Mouse (Mus musculus): ENCODE measurements around the gene Ppp3r1.
"Not testable (repeated sequence)": the region's sequence is repeated elsewhere in the genome, so short reads cannot be mapped to it uniquely, and the experiment has no call there.

Ppp3r1 gene

DNA sequence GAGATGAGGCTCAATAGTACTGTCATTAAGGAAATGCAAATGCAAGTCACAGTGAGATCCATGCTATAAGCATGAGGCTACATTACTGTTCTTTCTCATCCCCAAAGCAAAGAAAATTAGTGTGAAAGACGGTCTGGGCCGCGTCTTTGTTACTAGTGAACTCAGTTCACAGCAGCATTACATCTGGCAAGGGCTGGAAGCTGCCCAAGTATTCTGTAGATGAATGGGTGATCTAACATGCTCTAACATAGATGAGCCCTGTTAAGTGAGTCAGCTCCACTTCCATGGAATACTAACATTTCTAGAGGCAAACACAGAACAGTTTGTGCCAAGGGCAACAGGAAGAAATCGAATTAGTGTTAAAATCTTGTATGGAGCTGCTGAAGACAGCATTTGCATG lies 41.9 kb downstream of the Ppp3r1 start:
- DNase-seq, result no peak

DNA sequence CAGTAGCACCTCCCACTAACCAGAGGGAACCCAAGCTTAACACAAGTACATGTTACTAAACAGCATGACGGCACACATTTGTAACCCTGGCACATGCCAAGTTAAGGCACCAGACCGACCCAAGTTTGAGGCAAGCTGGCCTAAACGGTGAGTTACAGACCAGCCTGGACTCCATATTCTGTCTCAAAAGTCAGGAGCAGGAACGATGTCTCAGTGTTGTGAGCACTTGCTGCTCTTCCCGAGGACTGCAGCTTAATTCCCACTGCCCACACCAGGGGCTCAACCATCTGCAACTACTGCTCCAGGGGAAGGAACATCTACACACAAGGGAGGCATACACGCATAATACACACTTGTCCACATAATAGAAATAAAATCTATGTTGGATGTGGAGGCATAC lies 43.4 kb downstream of the Ppp3r1 start:
- DNase-seq, result no peak

DNA sequence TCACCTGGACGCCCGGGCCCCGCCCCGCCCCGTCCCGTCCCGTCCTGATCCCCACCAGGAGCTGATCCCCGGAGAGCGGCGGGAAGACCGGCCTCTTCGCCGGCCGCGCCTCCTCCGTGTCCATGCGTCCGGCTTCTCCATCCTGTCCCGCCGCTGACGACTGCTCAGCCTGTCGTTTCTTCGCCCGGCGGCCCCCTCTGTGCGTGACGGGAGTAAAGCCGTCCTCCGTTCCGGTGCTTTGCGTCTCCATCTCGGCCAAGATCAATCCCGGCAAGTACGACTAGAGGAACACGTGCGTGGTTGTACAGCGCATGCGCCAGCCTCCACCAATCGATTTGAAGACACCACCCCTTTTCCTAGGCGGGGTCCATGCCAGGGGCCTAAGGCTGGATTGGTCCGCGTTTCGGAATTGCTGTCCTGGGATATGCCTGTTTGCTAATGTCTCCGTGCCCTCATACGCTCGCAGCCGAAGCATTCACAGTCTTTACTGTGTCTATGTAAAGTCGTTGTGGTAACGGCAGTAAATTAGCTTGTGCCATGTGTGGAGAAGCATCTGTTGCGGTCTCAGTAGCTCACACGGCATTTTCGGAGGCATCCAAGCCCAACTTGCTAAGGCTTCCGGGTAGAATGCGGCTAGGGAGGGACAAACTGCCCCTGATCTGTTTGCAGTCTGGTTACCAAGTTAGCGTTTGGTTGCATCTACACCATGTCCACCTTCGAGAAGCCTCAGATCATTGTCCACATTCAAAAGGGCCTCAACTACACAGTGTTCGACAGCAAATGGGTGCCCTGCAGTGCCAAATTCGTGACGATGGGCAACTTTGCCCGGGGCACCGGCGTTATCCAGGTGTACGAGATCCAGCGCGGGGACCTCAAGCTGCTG lies 52.4 kb downstream of the Ppp3r1 start, which contains the start of gene Pno1:
Gene Pno1 (minus strand): TSS at position 311 of the 883 bp plus-strand sequence.
- peak; percentile 98 for DNase-seq

DNA sequence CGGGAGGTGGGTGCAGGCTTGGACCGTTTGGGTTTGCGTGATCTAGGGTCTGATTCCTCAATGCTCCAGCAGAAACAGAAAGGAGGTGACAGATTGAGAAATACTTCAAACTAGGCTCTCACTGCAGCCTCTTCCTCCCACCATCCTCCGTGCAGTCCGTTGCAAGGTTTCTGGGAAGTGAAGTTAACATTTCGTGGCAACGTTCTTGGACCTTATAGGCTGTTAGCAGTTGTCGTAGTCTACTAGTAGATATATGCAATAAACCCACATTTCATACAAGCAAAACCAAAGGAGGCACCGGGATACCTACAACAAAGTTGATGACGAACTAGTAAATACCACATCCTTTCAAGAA lies 53.1 kb downstream of the Ppp3r1 start:
- DNase-seq, result no peak

DNA sequence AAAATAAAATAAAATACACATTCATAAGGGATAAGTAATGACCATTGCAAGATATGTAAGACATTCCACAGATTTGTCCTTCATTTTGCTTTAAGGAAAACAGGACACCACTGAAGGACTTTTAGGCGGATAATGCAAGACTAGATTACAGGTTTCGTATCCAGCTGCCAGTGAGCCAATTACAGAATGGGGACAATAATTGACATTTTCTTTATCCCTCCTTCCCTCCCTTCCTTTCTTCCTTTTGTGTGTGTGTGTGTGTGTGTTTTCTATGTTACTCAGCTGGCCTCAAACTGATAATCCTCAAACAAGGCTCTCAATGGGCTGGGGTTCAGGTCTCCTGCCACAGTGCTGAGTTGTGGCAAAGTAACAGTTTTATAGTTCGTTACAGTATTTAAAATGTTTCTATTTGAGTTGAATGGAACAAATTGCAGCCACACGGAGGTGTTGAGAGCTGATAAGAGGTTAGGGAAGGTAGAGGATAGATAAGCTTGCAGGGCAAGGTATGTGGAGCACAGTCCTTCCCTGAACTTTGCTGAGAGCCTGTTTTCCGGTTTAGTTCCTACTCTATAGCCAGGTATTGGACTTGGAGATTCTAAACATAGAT lies 53.9 kb downstream of the Ppp3r1 start:
- no peak for DNase-seq

DNA sequence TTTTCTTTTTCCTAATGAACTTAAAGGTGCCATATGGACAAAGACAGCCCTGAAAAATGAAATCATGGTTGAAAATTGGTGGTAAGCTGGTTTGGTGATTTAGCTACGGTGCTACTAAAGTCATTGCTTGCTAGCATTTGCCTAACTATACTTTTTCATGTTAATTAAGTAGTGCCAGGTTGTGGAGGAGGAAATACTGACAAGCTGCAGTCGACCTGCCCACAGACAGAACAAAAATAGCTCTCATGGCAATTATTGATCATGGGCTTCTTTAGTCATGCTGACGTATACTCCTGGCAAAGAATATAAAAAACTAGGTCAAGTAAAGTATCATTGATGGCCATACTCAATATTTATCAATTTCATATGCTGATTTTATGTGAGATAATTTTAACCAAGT lies 56.4 kb downstream of the Ppp3r1 start:
- DNase-seq, result no peak

DNA sequence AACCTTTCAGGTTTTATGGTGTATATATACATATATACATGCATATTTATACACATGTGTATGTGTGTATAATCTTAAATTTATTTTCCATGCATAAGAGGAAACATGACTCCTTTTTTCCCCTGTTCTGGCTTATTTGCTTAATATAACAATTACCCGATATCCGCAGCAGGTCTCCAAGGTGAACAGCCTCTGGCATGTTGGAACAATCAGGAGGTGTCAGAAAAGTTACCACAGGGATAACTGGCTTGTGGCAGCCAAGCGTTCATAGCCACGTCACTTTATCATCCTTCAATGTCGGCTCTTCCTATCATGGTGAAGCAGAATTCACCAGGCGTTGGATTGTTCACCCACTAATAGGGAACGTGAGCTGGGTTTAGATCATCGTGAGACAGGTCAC lies 62.1 kb downstream of the Ppp3r1 start:
- no peak for DNase-seq

DNA sequence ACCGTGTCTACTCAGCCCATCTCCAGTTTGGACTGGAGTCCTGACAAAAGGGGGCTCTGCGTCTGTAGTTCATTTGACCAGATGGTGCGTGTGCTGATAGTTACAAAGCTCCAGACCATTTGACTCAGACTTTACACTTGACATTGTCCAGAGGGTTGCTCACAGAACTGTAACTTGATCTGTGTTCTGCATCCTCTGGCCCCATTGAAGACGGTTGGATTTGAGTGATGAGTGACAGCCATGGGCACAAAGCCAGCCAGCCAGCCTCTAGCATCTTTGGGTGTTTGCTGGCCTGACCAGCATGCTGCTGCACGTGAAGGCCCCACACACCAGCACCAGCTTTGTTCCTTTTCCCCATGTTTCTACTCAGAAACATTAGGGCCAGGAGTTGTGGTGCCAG lies 73.7 kb downstream of the Ppp3r1 start:
- no peak for DNase-seq

DNA sequence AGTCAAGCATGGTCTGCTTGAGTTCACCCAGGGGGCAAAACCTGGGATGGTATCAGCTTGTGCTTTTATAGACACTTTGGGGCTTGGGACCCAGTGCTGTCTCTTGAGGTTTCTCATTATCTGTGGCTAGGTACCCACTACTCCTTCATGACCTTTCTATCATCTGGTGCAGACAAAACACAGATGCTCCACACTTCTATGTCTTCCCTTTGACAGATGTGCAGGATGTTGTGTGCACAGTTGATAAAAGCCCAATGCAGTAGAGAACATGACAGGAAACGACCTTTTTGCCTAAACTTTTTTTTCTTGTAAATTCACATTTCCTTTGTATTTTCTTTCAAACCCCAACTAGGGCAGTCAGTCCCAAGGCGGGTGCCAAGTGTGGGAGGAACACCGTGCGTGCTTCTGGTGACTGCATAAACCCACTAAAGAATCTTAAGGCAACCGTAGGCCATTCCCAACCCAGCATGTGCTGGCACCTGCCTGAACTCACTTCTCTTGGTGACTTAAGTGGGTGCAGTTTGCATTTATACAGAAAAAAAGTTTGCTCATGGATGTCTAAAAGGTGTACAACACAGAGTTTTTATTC lies 77.5 kb downstream of the Ppp3r1 start:
- no peak for DNase-seq

DNA sequence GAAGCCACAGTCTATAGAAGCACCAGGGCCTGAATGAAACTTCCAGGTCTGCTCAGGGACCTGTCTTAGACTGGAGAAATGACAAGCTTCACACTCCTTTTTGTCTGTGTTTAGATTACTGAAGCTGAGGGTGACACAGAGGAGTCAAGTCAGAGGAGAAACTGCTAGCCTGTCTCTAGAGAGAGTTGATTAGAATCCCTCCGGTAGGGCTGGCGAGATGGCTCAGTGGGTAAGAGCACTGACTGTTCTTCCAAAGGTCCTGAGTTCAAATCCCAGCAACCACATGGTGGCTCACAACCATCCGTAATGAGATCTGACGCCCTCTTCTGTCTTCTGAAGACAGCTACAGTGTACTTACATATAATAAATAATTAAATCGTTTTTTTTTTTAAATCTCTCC lies 79.5 kb downstream of the Ppp3r1 start:
- not testable (repeated sequence) for DNase-seq

DNA sequence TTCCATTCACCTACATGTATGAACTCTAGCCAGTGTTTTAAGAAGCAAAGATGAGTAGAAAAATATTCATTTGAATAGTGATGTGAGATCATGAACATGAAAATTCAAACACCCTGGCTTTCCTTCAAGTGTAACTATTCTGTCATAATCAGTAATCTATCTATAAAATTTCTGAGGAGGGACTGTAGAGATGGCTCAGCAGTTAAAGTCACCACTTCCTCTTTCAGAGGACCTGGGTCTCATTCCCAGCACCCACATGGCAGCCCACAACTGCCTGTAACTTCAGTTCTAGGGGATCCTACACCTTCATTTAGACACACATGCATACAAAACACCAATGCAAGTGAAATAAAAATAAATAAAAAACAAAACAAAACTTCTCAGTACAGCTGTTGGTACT lies 89.7 kb downstream of the Ppp3r1 start:
- DNase-seq, result no peak

Data from cerebellum, adult 9-10 months (tissue).